Mouse (Mus musculus) heart, adult 10 weeks (tissue): ENCODE measurements around the gene Dennd6b. TPM values are rescaled to one million over a fixed set of nuclear protein-coding genes. Genes with fewer than 3 reads are reported as not detected.

Source experiments
- polyA plus RNA-seq: library from polyadenylated mRNA; stranded (reverse); fragments of 350-450 nt; fragmentation: Illumina TruSeq; extraction: RNeasy Lipid Tissue Mini Kit (QIAGEN cat#74804); gene quantifications from one replicate; pipeline ENCODE4 v1.2.3, GENCODE M21; 2014; ENCODE audit warnings: low read depth, low replicate concordance

Gene Dennd6b
- polyA plus RNA-seq, result 16.5 TPM

DNA sequence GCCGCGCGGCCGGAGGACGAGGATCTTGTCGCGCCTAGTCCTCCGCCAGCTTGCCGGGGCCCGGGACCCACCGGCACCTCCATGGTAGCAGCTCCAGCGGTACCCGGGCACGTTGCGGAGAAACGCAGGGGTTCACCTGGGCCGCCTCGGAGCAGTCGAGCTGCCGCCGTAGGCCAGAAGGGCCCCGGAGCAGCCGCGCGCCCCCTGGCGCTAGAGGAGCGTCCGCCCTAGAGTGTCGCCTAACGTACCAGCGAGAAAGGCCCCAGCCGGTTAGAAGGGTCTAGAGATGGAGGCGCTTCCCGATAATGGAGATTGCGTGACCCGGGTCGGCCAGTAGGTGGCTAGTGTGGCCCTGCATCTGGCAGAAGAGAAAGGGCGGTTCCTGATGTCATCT, at the start of gene Dennd6b:
Dennd6b (minus strand) TSS at position 184 of the 394 bp plus-strand sequence.

DNA sequence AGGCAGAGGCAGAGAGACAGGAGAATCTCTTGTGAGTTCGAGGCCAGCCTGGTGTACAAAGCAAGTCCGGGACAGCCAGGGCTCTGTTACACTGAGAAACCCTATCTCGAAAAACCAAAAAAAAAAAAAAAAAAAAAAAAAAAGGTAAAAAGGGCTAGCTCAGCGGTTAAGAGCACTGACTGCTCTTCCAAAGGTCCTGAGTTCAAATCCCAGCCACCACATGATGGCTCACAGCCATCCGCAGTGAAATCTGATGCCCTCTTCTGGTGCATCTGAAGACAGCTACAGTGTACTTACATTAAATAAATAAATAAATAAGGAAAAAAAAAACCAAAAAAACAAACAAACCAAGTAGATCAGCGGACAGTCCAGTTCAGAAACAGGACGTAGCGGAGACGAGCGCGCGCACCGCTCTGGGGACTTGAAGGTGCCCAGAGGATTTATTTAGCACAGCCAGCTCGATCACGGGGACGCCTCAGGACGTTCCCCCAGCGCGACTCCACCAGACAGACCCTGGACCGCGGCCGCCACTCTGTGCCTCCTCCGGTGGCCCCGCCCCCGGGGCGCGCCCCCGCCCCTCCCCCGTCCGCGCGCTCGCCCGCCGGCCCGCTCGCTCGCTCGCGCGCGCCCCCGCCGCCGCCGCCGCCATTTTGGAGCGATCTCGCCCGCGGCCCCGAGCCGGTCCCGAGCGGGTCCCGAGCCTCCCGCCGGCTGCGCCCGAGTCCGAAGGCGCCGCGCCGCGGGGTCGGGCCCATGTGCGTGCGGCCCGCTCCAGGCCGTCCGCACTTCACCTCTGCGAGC, 14.8 kb upstream of the Dennd6b start, which contains the start of gene Ppp6r2:
Ppp6r2 (plus strand) TSS at position 639 of the 801 bp plus-strand sequence.

DNA sequence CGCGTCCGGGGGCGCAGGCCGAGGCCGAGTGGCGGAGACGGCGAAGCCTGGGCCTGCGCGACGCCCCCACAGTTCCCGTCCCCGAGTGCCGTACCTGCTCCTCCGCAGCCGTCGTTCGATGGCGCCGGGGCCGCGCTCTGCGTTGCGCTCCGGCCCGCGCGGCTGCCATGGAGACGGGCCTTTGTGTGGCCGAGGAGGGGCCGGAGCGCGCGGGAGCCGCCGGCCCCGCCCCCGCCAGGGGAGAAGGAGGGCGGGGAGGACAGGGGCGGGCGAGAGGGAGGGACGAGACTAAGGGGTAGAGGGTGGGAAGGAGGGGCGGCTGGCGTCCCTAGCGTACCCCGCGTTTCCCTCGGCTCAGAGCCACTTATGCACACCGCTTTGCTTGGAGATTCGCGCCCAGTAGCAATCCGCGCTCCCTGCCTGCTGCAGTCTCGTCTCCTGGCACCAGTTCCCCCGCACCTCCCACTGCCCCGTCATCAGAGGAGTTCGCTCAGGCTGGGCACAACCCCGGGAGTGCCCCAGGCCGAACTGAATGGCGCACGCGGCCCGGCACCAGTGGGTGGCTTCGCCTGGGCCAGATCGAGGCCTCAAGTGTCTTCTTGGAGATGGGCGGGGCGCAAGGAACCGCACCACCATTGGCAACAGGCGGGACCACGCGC, 15.6 kb downstream of the Dennd6b start, which contains the start of gene Plxnb2:
Plxnb2 (minus strand) TSS at position 218 of the 659 bp plus-strand sequence.

DNA sequence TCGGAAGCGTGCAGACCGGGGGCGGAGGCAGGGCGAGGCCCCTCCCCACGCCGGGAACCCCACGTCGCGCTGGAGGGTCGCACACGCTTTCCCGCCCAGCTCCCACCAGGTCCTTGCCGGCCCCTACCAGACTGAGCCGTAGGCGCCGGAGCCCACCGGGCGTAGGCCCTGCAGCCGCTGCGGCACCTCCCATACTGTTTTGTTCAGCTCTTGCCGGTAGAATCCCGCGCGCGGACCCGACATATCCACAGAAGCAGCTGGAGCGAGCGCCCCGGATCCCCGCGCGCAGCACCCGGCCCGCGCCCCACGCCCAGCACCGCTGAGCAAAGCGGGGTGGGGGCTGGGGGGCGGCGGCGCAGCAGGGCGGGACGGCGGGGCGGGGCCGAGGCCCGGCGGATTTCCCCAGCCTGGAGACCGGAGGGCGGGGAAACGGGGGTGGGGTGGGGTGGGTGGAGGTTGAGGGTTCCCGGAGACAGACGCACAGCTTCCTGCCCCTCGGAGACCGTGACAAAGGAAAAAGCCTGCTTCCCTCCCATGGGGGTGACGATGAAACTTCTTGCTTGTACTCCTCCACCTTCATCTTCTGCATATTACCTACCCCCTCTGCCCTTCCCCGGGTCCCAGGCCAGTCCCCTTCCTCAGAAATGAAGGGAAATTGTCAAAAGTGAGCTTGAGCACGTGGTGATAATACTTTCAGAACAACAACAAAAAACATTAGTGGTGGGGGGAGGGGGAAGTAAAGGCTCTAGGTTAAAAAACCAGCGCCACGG, 46.8 kb downstream of the Dennd6b start, which contains the start of gene Mapk11:
Mapk11 (minus strand) TSS at position 358 of the 770 bp plus-strand sequence.

DNA sequence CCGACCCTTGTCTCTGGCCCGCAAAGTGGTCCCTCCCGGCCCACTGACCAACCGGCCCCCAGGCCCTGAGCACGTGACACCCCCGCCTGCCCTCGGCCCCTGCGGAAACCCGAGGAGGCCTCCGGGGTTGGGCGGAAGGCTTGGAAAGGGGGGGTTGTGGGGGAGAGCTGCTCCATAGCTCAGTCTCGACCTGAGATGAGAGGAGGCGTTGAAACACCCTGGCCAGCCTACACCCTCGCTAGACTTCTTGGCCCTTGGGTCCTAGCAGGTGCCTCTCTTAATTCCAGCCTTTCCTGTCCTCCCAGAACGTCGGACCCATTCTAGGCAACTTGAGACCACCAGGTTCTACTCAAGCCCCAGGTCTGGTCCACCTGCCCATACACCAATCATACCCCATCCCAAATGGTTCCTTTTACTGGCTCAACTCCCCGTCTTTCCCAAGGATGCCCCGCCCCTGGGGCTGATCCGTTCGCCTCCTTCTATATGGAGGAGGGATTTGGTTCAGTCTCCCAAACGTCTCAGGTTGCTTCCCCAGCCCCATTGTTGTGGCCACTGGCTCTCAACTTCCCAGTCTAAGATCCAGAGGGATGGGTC, 55.5 kb downstream of the Dennd6b start, which contains the start of gene Mapk12:
Mapk12 (minus strand) TSS at position 45 of the 594 bp plus-strand sequence.

Other genes starting within 250 kb of the Dennd6b start
- gene Ttll8, start 242.1 kb downstream of the Dennd6b start, polyA plus RNA-seq, result not detected
- gene Mlc1, start 217.5 kb downstream of the Dennd6b start, polyA plus RNA-seq, result not detected
- gene Mov10l1, start 213.6 kb downstream of the Dennd6b start, polyA plus RNA-seq, result 68.0 TPM
- 1.3 TPM for gene Panx2, start 136.8 kb downstream of the Dennd6b start, polyA plus RNA-seq
- gene Trabd, start 121.4 kb downstream of the Dennd6b start, polyA plus RNA-seq, result 42.8 TPM
- 18.2 TPM for gene Selenoo, start 107.4 kb downstream of the Dennd6b start, polyA plus RNA-seq
- gene Tubgcp6, start 73.4 kb downstream of the Dennd6b start, polyA plus RNA-seq, result 9.0 TPM
- gene Hdac10, start 67.8 kb downstream of the Dennd6b start, polyA plus RNA-seq, result 12.0 TPM
- 34.4 TPM for gene Mapk12, start 55.8 kb downstream of the Dennd6b start, polyA plus RNA-seq
- gene Mapk11, start 46.9 kb downstream of the Dennd6b start, polyA plus RNA-seq, result 3.5 TPM
- 81.6 TPM for gene Plxnb2, start 15.7 kb downstream of the Dennd6b start, polyA plus RNA-seq
- gene Ppp6r2, start 15.1 kb upstream of the Dennd6b start, polyA plus RNA-seq, result 49.4 TPM
- gene Sbf1, start 118.8 kb upstream of the Dennd6b start, polyA plus RNA-seq, result 45.0 TPM
- gene Adm2, start 126.2 kb upstream of the Dennd6b start, polyA plus RNA-seq, result not detected
- not detected for gene Miox, start 137.9 kb upstream of the Dennd6b start, polyA plus RNA-seq
- 25.2 TPM for gene Lmf2, start 159.2 kb upstream of the Dennd6b start, polyA plus RNA-seq
- gene Ncaph2, start 159.2 kb upstream of the Dennd6b start, polyA plus RNA-seq, result 46.5 TPM
- 23.0 TPM for gene Sco2, start 177.3 kb upstream of the Dennd6b start, polyA plus RNA-seq
- gene Tymp, start 180.5 kb upstream of the Dennd6b start, polyA plus RNA-seq, result 0.86 TPM
- 2.5 TPM for gene Odf3b, start 182.8 kb upstream of the Dennd6b start, polyA plus RNA-seq
- not detected for gene Klhdc7b, start 188.4 kb upstream of the Dennd6b start, polyA plus RNA-seq
- not detected for gene Syce3, start 214.0 kb upstream of the Dennd6b start, polyA plus RNA-seq
- gene Cpt1b, start 229.4 kb upstream of the Dennd6b start, polyA plus RNA-seq, result 568 TPM
- gene C730034F03Rik, start 233.1 kb upstream of the Dennd6b start, polyA plus RNA-seq, result 1.8 TPM
- 1.3 TPM for gene Gm44502, start 233.2 kb upstream of the Dennd6b start, polyA plus RNA-seq
- 106 TPM for gene Chkb, start 233.4 kb upstream of the Dennd6b start, polyA plus RNA-seq